Mouse (Mus musculus) adrenal gland, adult (tissue): Measurements from ENCODE around the gene Btbd19.

Experiments
- DNase-seq, 2 experiments: peaks; one replicate each; pipeline ENCODE4 v3.0.0; 2022 to 2023; ENCODE audit warnings: low spot score in 1 of 2; ENCODE audit not compliant: inconsistent age in 2 of 2

The Btbd19 gene

DNA sequence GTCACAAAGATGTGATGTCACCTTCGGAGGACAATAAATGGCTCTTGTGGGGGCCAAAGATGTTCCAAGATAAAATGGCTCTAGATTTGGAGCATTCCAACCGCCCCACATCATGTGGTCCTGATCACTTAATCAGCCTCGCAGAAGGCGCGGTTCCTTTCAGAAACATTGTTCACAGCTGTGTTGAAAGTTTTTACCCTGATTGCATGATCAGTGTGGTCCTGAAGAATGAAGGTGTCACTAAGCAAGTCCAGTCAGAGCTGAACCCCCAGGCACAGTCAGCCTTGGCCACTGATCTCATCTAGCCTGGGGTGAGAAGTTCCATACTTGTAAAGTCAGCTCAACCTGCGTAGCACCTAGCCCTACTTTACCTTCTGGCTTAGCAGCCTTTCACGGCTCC, 7.6 kb downstream of the Btbd19 start:
- DNase-seq, result no peak

DNA sequence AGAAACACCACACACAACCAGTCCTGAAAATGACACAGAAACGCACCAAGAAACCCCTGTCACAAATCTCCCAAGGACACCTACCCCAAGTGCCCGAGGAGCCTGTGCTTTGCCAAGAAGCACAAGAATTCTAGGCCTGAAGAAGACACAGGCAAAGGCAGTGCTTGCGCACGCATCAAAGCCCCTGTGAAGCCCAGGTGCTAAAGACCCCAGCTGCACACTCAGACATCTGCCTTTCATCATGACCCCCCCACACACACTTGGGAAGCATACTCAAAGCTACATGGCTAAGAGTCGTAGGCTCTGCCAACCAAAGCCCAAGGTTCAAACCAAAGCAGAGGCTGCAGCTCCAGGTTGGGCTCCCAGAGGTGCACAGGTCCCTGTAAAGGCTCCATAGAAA, 9.9 kb downstream of the Btbd19 start:
- DNase-seq, result no peak

DNA sequence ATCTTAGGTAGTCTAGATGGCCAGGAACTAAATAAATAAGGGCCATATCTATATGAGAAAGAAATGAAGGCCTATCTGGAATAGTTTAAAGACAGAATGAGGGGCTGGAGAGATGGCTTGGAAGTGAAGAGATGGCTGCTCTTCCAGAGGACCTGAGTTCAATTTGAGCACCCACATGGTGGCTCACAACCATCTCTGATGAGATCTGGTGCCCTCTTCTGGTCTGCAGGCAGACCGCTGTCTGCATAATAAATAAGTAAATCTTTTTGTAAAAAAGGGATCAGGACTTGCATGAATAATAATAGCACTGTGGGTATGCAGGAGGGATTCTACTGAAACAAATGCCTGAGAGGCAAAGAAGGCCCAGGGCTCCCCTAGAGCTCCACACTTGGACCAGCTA, 12.3 kb downstream of the Btbd19 start:
- no peak for DNase-seq

DNA sequence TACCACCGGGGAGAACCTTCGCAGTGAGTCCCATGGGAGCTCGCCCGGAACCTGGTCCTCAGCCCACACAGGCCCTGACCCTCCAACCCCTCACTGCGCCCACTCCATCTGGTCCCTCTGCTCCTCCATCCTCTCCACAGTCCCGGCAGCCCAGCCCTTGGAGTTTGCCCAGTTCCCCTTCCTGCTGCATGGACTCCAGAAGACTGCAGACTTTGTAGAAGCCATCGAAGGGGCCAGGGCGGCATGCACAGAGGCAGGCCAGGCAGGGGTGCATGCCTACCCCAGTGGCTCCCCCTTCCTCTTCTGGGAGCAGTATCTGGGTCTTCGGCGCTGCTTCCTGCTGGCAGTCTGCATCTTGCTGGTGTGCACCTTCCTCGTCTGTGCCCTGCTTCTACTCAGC, 14.5 kb downstream of the Btbd19 start:
- no peak for DNase-seq

DNA sequence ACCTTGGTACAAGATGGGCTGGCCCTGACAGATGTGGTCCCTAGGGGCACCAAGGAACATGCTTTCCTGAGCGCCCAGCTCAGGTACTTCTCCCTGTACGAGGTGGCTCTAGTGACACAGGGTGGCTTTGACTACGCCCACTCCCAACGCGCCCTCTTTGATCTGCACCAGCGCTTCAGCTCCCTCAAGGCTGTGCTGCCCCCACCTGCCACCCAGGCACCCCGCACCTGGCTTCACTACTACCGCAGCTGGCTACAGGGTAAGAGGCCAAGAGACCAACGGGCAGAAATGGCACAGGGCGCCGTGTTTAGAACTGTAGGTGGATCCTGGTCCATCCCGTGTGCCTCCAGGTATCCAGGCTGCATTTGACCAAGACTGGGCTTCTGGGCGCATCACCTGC, 15.3 kb downstream of the Btbd19 start:
- DNase-seq, result no peak

DNA sequence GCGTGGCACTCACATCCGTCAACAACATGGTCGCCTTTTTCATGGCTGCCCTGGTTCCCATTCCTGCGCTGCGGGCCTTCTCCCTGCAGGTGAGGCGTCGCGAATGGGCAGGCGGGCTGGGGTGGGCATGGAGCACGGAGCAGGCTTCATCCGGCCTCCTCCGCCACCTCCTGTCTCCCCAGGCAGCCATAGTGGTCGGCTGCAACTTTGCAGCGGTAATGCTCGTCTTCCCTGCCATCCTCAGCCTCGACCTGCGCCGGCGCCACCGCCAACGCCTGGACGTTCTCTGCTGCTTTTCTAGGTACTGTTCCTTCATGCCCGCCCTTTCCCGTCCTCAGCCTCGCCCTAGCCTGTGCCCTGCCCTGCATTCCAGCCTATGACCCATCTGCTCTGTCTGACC, 16.2 kb downstream of the Btbd19 start:
- no peak for DNase-seq

DNA sequence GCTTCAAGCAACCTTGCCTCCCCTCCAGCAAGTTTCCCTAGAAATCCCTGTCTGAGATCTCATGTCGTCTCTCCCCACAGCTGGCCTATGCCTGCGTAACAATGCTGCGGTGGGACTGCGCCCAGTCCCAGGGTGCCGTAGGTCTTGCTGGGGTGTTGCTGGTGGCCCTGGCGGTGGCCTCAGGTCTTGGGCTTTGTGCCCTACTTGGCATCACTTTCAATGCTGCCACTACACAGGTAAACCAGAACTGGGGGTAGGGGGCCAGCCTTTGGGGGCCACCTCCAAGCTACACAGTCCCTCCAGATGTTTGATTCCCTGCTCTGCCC, 17.0 kb downstream of the Btbd19 start:
- DNase-seq, result peak in 1 of 2 experiments; percentile 8

DNA sequence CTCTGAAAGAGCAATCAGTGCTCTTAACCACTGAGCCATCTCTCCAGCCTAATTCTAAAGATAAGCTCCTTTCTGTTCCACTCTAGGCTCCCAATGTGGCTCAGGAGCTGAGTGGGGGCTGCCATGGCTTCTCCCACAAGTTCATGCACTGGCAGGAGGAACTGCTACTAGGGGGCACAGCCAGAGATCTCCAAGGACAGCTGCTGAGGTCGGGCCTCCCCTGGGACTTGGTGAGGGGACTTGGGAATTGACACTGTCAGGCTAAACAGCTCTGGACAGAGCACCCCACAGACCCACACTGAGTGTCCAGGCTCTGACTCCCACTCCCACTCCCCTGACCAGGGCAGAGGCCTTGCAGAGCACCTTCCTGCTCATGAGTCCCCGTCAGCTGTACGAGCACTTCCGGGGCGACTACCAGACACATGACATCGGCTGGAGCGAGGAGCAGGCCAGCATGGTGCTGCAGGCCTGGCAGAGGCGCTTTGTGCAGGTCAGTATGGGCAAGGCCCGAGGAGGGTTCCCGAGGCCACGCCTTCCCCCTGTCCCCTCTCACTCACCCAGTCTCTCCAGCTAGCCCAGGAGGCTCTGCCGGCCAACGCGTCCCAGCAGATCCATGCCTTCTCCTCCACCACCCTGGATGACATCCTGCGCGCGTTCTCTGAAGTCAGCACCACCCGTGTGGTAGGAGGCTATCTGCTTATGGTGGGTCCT, 17.6 kb downstream of the Btbd19 start:
- no peak for DNase-seq

DNA sequence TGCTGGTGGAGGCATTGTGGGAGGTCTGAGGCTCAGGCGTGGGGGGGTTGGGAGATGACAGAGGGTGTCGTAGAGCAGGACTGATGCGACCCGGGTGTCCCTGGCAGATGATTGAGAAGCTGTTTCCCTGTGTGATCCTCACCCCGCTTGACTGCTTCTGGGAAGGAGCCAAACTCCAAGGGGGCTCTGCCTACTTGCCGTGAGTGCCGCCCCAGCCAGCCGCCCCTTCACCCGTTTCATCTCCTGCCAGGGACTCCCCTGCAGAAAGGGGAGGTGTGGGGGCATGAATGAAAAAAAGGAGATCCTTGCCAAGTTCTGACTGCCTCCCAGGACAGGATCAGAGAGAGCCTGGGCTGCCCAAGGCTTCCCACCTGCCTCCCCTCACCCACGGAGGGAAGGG, 20.4 kb downstream of the Btbd19 start:
- DNase-seq, result peak in 1 of 2 experiments; percentile 49

DNA sequence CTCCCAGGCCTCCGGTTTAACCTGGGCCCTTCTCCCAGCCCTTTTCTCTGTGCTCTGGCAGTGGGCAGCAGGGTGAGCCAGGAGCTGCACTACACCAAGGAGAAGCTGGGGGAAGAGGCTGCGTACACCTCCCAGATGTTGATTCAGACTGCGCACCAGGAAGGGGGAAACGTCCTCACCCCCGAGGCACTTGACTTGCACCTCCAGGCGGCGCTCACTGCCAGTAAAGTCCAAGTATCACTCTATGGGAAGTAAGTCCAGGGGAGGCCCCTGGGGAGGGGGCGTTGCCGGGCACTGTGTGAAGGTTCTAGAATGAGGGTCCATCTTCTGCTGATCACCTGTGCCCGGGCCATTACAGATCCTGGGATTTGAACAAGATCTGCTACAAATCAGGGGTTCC, 20.9 kb downstream of the Btbd19 start:
- DNase-seq, result no peak

DNA sequence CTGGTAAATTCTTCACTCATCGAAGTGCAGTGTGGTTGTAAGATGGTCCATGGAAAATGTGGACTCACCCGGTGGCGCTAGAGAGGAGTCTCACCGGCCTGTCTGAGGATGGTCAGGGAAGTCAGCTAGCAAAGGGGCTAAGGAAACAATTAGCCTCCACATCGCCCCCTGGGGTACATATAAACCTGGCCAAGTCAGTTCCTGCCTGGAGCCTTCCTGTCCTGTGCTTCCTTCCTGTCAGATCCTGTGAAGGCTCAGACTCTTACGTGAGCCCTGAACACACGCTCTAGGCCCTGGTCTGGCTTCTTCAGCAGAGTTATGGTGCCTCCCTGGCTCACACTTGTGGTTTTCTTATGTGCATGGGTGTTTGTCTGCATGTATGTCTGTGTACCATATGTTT, 24.3 kb downstream of the Btbd19 start:
- DNase-seq, result peak in 1 of 2 experiments; percentile 70

DNA sequence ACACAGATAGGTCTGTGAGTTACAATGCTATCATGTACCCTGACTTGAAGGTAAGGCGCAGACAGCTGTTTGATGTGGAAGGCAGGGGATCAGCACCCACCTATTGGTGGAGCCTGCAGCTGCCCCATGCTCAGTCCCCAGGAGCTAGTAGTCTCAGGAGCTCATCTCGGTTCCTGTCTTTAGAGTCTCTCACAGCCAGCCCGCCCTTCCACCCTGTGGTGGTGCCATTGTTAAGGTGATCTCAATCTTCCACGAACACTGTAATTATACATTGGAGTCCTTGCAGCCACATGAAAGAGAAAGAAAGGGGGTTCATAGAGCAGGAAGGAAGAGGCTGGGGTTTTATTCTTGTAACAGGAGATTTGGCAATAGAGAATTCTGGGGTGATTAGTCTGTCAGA, 25.5 kb downstream of the Btbd19 start:
- DNase-seq, result no peak

DNA sequence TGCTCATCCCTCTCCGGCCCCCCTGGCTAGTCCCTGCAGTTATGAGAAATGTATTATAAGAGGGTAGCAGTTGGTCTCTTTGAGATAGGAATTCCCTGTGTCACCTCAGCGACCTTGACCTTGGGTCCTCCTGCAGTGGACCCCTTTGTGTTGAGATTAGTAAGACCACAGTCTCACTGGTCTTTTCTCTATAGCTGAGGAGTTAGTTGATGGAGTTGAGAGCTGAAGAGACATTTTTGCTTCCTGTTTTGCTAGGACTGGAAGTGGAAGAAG, 26.8 kb downstream of the Btbd19 start:
- no peak for DNase-seq

DNA sequence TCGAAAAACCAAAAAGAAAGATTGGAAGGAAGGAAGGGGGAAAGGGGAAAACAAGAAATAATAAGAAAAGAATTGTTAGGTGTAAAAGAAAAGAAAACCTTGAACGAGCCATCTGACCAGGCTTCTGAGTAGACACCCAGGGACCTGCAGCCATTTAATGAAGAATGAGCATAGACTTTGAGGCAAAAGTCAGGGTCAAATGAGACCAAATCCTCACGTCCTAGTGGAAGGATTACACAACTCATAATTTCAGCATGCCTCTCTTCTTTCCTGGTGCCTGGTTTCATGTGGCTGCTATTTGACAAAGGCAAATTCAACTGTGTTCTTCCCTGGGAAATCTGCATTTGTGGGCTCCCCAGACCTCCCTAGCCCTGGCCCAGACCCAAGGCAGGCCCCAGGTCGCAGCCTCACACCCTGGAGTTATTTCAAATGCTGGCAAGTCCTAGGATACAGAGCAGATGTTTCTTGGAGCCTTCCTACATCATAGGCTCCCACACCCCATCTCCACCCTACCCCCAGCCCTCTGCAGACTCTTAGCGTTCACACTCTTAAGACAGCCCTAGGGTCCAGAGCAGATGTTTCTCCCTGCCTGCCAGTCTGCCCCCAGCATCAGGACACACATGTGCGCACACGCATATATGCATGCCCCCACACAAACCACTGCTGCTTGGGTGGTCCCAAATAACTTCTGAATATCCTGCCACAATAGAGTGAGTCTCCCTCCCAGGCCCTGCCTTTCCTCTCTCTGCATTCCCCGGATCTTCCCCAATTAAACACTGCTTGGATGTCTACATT, 27.4 kb downstream of the Btbd19 start:
- DNase-seq, result peak in 1 of 2 experiments; percentile 73

DNA sequence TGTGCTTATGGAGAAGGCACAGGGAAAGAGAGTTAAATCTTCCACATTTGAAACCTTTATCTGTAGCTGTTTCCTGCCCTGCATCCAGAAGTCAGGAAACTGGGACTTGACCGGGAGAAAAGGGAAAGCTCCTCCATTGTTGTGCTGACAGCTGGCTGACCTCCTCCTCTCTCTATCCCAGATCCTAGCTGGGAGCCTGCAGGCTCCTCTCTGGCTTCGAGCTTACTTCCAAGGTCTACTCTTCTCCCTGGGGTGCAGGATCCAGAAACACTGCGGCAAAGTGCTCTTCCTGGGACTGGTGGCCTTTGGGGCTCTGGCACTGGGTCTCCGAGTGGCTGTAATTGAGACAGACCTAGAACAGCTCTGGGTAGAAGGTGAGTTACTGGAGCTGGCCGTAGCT, 28.9 kb downstream of the Btbd19 start:
- peak in 1 of 2 experiments; percentile 74 for DNase-seq

DNA sequence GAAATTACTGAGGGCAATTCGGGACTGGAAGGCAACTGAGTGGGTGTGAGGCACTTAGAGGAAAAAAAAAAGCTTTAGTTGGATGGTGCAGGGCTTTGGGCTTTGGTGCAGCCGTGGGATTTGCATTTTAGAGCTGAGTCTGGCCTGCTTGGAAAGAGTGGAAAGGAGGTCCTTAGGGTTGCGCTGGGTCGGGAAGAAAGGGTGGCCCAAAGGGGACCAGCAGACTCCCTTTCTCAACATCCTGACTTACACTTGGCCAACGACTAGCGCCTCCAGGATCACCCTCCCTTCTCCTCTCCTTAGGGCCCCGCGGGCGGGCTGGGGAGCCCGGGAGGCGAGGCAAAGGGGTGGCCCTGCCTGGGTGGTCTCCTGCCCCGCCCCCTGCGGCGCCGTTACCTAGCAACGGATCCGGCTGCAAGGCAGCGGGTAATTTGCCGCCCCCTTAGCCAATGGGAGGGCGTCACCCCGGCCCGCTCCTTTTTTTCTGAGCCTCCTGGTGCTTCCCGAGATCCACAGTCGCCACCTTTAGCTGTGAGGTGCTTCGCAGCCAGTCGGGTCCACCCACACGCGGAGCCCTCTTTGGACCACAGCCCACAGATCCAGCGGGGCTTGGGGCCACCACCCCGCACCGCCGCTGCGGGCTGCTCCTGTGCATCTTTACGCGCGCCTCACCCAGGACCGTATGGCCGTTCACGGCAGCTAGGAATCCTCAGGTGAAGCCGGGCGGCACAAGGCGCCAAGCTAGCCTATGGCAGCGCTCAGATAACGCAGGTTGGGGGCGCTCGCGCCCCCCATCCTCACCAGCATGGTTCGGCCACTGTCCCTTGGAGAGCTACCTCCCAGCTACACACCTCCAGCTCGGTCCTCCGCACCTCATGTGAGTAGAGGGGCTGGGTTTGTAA, 29.7 kb downstream of the Btbd19 start, which contains the start of gene Ptch2:
Ptch2 (plus strand) TSS at position 525 of the 902 bp plus-strand sequence.
- peak; percentile 68 to 81 for DNase-seq

DNA sequence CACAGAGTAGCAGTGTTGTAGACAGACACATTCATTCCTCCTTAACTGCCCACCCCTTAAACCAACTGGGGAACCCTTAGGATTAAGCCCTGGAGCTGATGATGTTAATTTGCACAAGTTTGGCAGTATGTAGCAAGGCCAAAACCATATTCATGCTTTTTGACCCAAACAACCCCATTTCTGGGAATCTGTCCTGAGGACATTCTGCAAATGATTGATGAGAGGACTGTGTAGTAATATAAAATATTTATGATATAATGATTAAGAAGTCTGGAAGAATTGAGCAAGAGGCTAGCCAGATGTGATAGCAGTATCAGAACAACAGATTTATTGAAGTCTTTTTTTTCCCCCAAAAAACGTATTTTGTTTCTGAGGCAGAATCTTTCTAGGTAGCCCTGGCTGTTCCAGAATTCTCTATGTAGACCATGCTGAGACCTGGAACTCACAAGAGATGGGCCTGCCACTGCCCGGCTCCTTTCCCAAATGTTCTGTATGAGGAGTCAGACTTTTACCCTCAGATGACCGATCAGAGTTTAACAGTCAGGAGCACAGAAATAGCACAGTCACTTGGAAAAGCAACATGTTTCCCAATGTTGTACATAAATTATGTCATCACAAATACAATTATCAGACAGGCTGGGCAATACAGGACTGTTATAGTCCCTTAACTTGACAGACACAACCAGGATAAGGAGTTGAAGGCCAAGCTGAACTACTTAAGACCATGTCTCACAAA, 30.7 kb downstream of the Btbd19 start:
- DNase-seq, result peak in 1 of 2 experiments; percentile 84

DNA sequence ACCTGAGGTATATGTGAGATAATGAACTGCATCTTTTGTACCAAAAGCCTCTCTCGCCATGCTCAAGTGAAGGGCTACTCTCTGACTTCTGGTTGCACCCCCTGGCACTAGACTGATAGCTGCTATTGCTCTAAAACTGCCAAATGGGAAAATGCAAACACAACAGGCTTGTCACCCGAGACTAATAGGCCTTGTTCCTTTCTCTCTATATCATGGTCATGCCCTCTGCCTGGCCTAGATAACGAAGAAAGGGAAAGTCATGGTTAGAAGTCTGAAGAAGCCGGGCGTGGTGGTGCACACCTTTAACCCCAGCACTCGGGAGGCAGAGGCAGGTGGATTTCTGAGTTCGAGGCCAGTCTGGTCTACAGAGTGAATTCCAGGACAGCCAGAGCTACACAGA, 34.9 kb downstream of the Btbd19 start:
- DNase-seq, result no peak

DNA sequence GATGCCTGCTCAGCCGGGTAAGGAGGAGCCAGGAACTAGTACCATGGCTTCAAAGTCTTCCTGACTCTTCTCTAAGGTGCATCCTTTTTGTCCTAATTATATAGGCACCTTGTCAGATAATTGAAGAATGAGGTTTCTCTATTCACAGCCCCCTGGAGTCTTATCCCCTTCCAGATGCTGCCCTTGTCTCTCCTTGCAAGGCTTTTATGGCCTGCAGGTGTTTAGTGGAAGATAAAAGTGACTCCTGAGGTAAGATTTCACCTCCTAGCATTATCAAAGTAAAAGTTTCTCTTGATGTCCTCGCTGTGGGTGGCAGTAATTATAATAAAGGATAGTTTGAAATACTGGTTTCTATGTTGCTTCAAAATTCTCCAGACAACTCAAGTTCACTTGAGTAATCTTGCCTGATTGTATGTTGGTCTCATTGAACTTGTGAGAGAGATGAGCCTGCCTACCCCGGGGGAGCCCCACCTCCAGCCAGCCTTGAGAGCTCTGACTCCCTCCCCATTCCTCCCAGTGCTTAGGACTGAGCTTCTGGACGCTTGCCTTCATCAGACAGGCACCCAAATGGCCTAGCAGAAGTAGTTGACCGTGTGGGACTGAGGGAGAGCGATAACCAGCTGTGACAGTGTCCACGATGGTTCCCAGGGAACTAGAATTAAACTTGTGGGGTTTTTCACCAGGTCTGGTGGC, 37.4 kb downstream of the Btbd19 start:
- DNase-seq, result peak in 1 of 2 experiments; percentile 70

DNA sequence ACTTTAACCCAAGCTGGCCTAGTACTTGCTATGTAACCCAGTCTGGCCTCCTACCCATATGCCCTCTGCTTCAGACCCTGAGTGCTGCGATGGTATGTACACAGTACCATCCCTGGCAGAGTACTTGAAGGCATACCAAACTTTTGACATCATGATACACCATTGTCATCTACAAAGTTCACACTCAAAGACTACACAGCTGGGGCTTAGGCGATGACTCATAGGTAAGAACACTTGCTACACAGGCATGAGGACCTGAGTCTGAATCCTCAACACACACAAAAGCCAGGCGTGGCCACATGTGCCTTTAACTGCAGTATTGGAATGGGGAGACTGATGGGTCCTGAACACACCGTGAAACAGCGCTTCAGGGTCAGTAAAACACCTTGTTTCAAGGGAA, 54.3 kb downstream of the Btbd19 start:
- no peak for DNase-seq

DNA sequence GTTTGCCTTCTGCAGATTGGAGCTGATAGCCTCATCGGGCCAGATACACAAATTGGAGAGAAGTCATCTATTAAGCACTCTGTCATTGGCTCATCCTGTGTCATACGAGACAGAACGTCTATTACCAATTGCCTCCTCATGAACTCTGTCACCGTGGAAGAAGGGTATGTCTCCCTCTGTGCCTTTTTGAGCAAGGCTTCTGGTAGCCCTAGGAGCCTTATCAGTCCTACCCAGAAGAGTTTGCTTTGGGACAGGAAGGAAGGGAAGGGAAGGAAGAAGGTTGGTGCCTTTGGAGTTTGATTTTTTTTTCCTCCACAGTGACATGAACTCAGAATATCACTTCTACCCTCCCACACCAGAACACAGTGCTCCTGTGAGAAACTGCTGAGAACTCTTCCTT, 54.9 kb downstream of the Btbd19 start:
- no peak for DNase-seq
